Mouse (Mus musculus) liver, embryonic 15.5 days (tissue): ENCODE data around the gene Zc3h15. TPM values are rescaled to one million over a fixed set of nuclear protein-coding genes. Genes with fewer than 3 reads are reported as not detected.
"Not testable (repeated sequence)": the region's sequence is repeated elsewhere in the genome, so short reads cannot be mapped to it uniquely, and the experiment has no call there.

Experiments
- ATAC-seq: fragments of 200-750 bp; cut with Nextera tagmentation; 2 replicates; pipeline ENCODE4 v1.8.0; 2017; ENCODE audit warnings: moderate number of reproducible peaks, mild to moderate bottlenecking, moderate library complexity; ENCODE audit not compliant: insufficient read depth
- H3K27ac ChIP-seq: fragments of 300-500 bp; sonication (generic); replicated peaks from 2 replicates; pipeline ENCODE4 v1.5.1; 2015; ENCODE audit warnings: mild to moderate bottlenecking, inconsistent platforms
- H3K27me3 ChIP-seq: fragments of 300-500 bp; sonication (generic); 2 replicates; pipeline ENCODE4 v1.6.1; 2015; ENCODE audit warnings: mild to moderate bottlenecking, inconsistent platforms
- H3K36me3 ChIP-seq: fragments of 300-500 bp; sonication (generic); replicated peaks from 2 replicates; pipeline ENCODE4 v1.6.1; 2015; ENCODE audit warnings: moderate library complexity, mild to moderate bottlenecking, inconsistent platforms
- H3K4me1 ChIP-seq: fragments of 300-500 bp; sonication (generic); replicated peaks from 2 replicates; pipeline ENCODE4 v1.6.1; 2015; ENCODE audit warnings: inconsistent platforms
- H3K4me2 ChIP-seq: fragments of 300-500 bp; sonication (generic); 2 replicates; pipeline ENCODE4 v1.6.1; 2015; ENCODE audit warnings: moderate library complexity, mild to moderate bottlenecking, inconsistent platforms
- H3K4me3 ChIP-seq: fragments of 300-500 bp; sonication (generic); replicated peaks from 2 replicates; pipeline ENCODE4 v1.5.1; 2015; ENCODE audit warnings: mild to moderate bottlenecking, inconsistent platforms
- H3K9ac ChIP-seq: fragments of 300-500 bp; sonication (generic); 2 replicates; pipeline ENCODE4 v1.6.1; 2015; ENCODE audit warnings: moderate library complexity, mild to moderate bottlenecking, inconsistent platforms
- H3K9me3 ChIP-seq: fragments of 300-500 bp; sonication (generic); replicated peaks from 2 replicates; pipeline ENCODE4 v1.6.1; 2016; ENCODE audit warnings: inconsistent platforms
- WGBS: fragments of 180-500 bp; shearing (Covaris S2); methylation state at CpG from one replicate; pipeline ENCODE4 v1.1.7; 2015; ENCODE audit warnings: mixed read lengths; ENCODE audit not compliant: insufficient replicate concordance; 5-methylcytosine and 5-hydroxymethylcytosine counted together
- polyA plus RNA-seq: library from polyadenylated mRNA; unstranded; fragments of >200 nt; fragmentation: Nextera tagmentation; extraction: Ambion mirVana; gene quantifications from 2 replicates; pipeline ENCODE4 v1.2.1, GENCODE M21; 2015

Zc3h15 gene
- polyA plus RNA-seq, 1 experiment from 2014 or later = 47.0 TPM

- Histone ChIP-seq H3K4me2 (peak overlapping the region; percentile 32), H3K4me3 (no peak overlapping the region), H3K27ac (no peak overlapping the region), H3K27me3 (no peaks in the 10 kb centered on the region), H3K9me3 (no peaks in the 10 kb centered on the region), H3K36me3 (peaks cover 4% of the 10 kb centered on the region; the same call in 1 of the 2 replicates), H3K4me1 (peaks cover 32% of the 10 kb centered on the region), H3K9ac (no peak overlapping the region)
- ATAC-seq = no peak
- WGBS = 65% methylated on average over 9 of the region's 9 CpGs
Observed at GRCm38 (mm10) chr2:83648916-83649315, 4.7 kb downstream of the Zc3h15 start.

- Histone ChIP-seq H3K27ac (no peak overlapping the region), H3K4me3 (no peak overlapping the region), H3K36me3 (peaks cover 11% of the 10 kb centered on the region; the same call in 1 of the 2 replicates), H3K27me3 (no peaks in the 10 kb centered on the region), H3K4me2 (no peak overlapping the region), H3K4me1 (peaks cover 14% of the 10 kb centered on the region), H3K9me3 (no peaks in the 10 kb centered on the region), H3K9ac (no peak overlapping the region)
- ATAC-seq = no peak
Observed at GRCm38 (mm10) chr2:83652606-83653005, 8.4 kb downstream of the Zc3h15 start.

- no peak overlapping the region for H3K4me3 ChIP-seq
- no peaks in the 10 kb centered on the region for H3K9me3 ChIP-seq
- no peak for ATAC-seq
- no peaks in the 10 kb centered on the region for H3K27me3 ChIP-seq
- H3K4me1 ChIP-seq = no peaks in the 10 kb centered on the region
- H3K27ac ChIP-seq = no peak overlapping the region
- H3K9ac ChIP-seq = no peak overlapping the region
- peaks cover 48% of the 10 kb centered on the region for H3K36me3 ChIP-seq
- H3K4me2 ChIP-seq = no peak overlapping the region
- 52% methylated on average over 3 of the region's 3 CpGs for WGBS
Observed at GRCm38 (mm10) chr2:83659279-83659678, 15.0 kb downstream of the Zc3h15 start.

- H3K27ac ChIP-seq = no peak overlapping the region
- no peaks in the 10 kb centered on the region for H3K9me3 ChIP-seq
- no peak for ATAC-seq
- WGBS = 74% methylated on average over 1 of the region's 1 CpGs
- H3K27me3 ChIP-seq = no peaks in the 10 kb centered on the region
- no peak overlapping the region for H3K9ac ChIP-seq
- H3K36me3 ChIP-seq = peaks cover 48% of the 10 kb centered on the region
- no peaks in the 10 kb centered on the region for H3K4me1 ChIP-seq
- no peak overlapping the region for H3K4me2 ChIP-seq
- no peak overlapping the region for H3K4me3 ChIP-seq
Observed at GRCm38 (mm10) chr2:83660114-83660513, 15.9 kb downstream of the Zc3h15 start.

GRCm38 (mm10) chr2:83661351-83661750 is 17.1 kb downstream of the Zc3h15 start:
- H3K9ac ChIP-seq = no peak overlapping the region
- peaks cover 48% of the 10 kb centered on the region for H3K36me3 ChIP-seq
- ATAC-seq = no peak
- no peak overlapping the region for H3K4me2 ChIP-seq
- H3K9me3 ChIP-seq = no peaks in the 10 kb centered on the region
- no peak overlapping the region for H3K27ac ChIP-seq
- 84% methylated on average over 6 of the region's 6 CpGs for WGBS
- H3K27me3 ChIP-seq = no peaks in the 10 kb centered on the region
- no peaks in the 10 kb centered on the region for H3K4me1 ChIP-seq
- H3K4me3 ChIP-seq = no peak overlapping the region

GRCm38 (mm10) chr2:83665051-83665450 is 20.8 kb downstream of the Zc3h15 start:
- ATAC-seq, H3K4me2 ChIP-seq, H3K27me3 ChIP-seq, H3K4me3 ChIP-seq, H3K9ac ChIP-seq, H3K27ac ChIP-seq, H3K4me1 ChIP-seq, H3K9me3 ChIP-seq: not testable (repeated sequence)
- WGBS = 88% methylated on average over 2 of the region's 2 CpGs
- peaks cover 33% of the 10 kb centered on the region for H3K36me3 ChIP-seq

- Histone ChIP-seq H3K9me3 (no peaks in the 10 kb centered on the region), H3K36me3 (peaks cover 20% of the 10 kb centered on the region), H3K9ac (no peak overlapping the region), H3K4me3 (no peak overlapping the region), H3K4me2 (no peak overlapping the region), H3K27ac (no peak overlapping the region), H3K4me1 (no peaks in the 10 kb centered on the region), H3K27me3 (no peaks in the 10 kb centered on the region)
- 71% methylated on average over 2 of the region's 2 CpGs for WGBS
- ATAC-seq = no peak
Observed at GRCm38 (mm10) chr2:83667430-83667829, 23.2 kb downstream of the Zc3h15 start.

- Histone ChIP-seq H3K36me3 (peaks cover 14% of the 10 kb centered on the region), H3K27ac (no peak overlapping the region), H3K9me3 (no peaks in the 10 kb centered on the region), H3K9ac (no peak overlapping the region), H3K27me3 (no peaks in the 10 kb centered on the region), H3K4me1 (no peaks in the 10 kb centered on the region), H3K4me2 (no peak overlapping the region), H3K4me3 (no peak overlapping the region)
- ATAC-seq = no peak
- 47% methylated on average over 1 of the region's 1 CpGs for WGBS
Observed at GRCm38 (mm10) chr2:83668052-83668451, 23.8 kb downstream of the Zc3h15 start.

- no peak overlapping the region for H3K4me3 ChIP-seq
- 69% methylated on average over 5 of the region's 5 CpGs for WGBS
- H3K9me3 ChIP-seq = no peaks in the 10 kb centered on the region
- ATAC-seq = no peak
- no peaks in the 10 kb centered on the region for H3K27me3 ChIP-seq
- no peak overlapping the region for H3K4me2 ChIP-seq
- no peak overlapping the region for H3K27ac ChIP-seq
- no peak overlapping the region for H3K9ac ChIP-seq
- no peaks in the 10 kb centered on the region for H3K4me1 ChIP-seq
- peaks cover 11% of the 10 kb centered on the region for H3K36me3 ChIP-seq
Observed at GRCm38 (mm10) chr2:83669988-83670387, 25.8 kb downstream of the Zc3h15 start.

GRCm38 (mm10) chr2:83671843-83672242 is 27.6 kb downstream of the Zc3h15 start:
- WGBS = 85% methylated on average over 2 of the region's 2 CpGs
- ATAC-seq = no peak

GRCm38 (mm10) chr2:83673067-83673466 is 28.8 kb downstream of the Zc3h15 start:
- no peak overlapping the region for H3K4me2 ChIP-seq
- 64% methylated on average over 7 of the region's 7 CpGs for WGBS
- H3K4me1 ChIP-seq = no peaks in the 10 kb centered on the region
- 0 out of 2 replicates have a peak, but pooled peaks cover 5% of the 10 kb centered on the region for H3K36me3 ChIP-seq
- no peak overlapping the region for H3K9ac ChIP-seq
- no peaks in the 10 kb centered on the region for H3K9me3 ChIP-seq
- ATAC-seq = no peak
- no peak overlapping the region for H3K27ac ChIP-seq
- H3K27me3 ChIP-seq = no peaks in the 10 kb centered on the region
- H3K4me3 ChIP-seq = no peak overlapping the region

More at GRCm38 (mm10) chr2:83671843-83672242, 27.6 kb downstream of the Zc3h15 start:
- Histone ChIP-seq H3K27ac (no peak overlapping the region), H3K4me3 (no peak overlapping the region), H3K36me3 (peaks cover 11% of the 10 kb centered on the region), H3K27me3 (no peaks in the 10 kb centered on the region), H3K4me2 (no peak overlapping the region), H3K9me3 (no peaks in the 10 kb centered on the region), H3K4me1 (no peaks in the 10 kb centered on the region), H3K9ac (no peak overlapping the region)

GRCm38 (mm10) chr2:83673843-83674242 is 29.6 kb downstream of the Zc3h15 start:
- WGBS = 78% methylated on average over 2 of the region's 2 CpGs

More at GRCm38 (mm10) chr2:83673843-83674242, 29.6 kb downstream of the Zc3h15 start:
- H3K4me2 ChIP-seq = no peak overlapping the region
- no peak overlapping the region for H3K27ac ChIP-seq
- H3K9me3 ChIP-seq = no peaks in the 10 kb centered on the region
- H3K27me3 ChIP-seq = no peaks in the 10 kb centered on the region
- ATAC-seq = no peak
- H3K4me3 ChIP-seq = no peak overlapping the region
- no peaks in the 10 kb centered on the region for H3K4me1 ChIP-seq
- H3K36me3 ChIP-seq = 0 out of 2 replicates have a peak, but pooled peaks cover 5% of the 10 kb centered on the region
- H3K9ac ChIP-seq = no peak overlapping the region
